Mouse (Mus musculus): ENCODE results near the gene Fmnl2.

DNA sequence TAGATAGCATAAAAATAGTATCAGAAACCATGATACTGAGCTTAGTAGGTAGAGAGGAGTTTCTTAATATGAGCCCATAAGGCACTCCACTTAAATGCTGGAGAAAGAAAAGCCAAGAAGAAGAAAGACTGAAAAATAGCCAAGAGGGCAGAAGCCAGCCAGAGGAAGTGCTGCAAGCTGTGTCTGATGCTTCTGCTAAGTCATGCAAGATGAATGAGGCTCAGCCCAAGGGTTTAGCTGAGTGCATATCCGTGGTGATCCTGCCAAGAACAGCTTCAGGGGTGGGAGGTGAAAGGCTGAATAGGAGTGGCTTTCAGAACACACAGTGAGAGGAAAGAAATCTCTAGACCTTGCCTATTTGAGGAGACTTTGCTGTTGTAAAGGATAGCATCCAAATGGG, 212.9 kb downstream of the Fmnl2 start:
- TF ChIP-seq GATA1 (IDR thresholded peaks at IDR 0.05; ENCODE audit: low read length) = no peak
- TF ChIP-seq TAL1 (IDR thresholded peaks at IDR 0.05; ENCODE audit: low read length) = no peak
